Mouse (Mus musculus): Measurements from ENCODE around the gene Zfx. TPM values are rescaled to one million over a fixed set of nuclear protein-coding genes. Genes with fewer than 3 reads are reported as not detected.

The Zfx gene
- 10 to 100 TPM; 25.5 to 27.3 TPM for total RNA-seq (2021)
- long read RNA-seq, experiment 1, full-length matches to known transcripts: 3 of 6 reads
- long read RNA-seq, experiment 1, partial matches to known transcripts: 1 of 6 reads
- long read RNA-seq, experiment 1, other reads (novel, unspliced or antisense): 2 of 6 reads
- long read RNA-seq, experiment 2, full-length matches to known transcripts: 2 of 2 reads
- long read RNA-seq, experiment 2, partial matches to known transcripts: 0 of 2 reads
- long read RNA-seq, experiment 2, other reads (novel, unspliced or antisense): 0 of 2 reads

DNA sequence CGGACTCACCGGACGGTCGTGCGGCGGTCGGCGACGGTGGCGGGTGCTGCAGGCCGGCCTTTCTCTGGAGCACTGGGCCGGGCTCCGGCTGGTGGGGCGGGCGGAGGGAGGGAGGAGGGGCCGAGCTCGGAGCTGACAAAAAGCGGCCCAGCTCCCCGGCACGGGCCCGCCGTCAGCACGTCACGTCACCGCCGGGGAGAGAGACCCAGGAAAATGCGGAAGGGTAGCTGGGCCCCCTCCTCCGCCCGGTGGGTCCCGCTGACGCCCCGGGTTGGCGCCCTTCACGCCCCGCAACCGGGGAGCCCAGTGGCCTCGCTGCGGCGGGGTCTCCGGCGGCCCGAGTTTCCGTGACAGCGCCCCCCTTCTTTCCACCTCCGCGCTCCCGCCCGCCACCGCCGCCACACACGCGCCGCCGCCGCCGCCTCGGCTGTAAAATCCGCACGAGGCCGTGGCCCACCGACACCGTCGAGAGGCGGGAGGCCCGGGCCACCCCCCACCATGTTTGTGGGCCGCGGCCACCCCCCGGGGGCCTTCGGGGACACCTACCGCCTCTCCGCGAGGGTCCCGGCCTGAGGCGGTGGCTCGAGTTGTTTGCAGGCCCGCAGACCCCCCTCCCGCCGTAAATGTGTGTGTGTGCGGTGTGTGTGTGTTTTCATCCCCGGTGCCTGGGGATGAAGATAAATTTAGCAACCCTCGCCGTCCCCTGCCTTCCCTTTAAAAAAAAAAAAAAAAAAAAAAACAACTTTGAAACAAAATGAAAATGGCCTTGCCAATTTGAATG lies at the start of gene Zfx:
Gene Zfx, minus strand, starts transcription at position 644 of the 781 bp plus-strand sequence.
- peak; percentile 60 for DNase-seq

DNA sequence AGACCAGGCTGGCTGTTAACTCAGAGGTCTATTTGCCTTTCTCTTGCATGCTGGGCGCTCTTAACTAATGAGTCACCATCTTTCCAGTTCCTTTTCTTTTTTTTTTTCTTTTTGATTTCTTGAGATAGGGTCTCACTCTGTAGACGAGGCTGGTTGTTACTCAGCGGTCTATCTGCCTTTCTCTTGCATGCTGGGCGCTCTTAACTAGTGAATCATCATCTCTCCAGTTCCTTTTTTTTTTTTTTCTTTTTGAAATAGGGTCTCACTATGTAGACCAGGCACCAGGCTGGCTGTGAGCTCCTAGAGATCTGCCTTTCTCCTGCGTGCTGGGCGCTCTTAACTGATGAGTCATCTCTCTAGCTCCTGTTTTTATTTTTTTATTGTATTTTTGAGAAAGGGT lies 45.8 kb upstream of the Zfx start:
- no peak for DNase-seq

DNA sequence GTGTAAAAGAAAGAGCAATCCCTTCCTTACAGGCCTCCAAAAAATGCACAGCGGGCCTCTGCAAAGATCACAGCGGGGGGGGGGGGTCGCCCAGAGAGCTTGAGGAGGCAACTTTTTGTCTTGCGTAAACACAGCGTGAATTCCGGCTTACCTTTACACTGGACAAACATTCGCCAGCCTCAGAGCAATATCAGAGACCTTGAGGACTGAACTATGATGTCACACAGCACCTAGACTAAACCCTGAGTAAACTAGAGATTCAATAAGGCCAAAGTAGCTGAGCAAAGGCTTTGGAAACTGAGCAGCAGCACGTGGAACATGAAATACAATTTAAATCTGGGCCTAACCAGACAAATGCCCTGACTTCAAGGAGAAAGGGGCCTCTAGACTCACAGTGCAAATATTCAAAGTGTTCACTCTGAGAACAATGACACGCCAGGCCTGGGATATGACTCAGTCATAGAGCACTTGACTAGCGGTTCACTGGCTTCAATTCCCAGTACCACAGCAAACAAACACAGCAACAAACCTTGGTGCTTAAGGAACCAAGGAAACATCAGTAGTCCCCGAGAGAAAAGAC lies 28.8 kb upstream of the Zfx start:
- no peak for DNase-seq

DNA sequence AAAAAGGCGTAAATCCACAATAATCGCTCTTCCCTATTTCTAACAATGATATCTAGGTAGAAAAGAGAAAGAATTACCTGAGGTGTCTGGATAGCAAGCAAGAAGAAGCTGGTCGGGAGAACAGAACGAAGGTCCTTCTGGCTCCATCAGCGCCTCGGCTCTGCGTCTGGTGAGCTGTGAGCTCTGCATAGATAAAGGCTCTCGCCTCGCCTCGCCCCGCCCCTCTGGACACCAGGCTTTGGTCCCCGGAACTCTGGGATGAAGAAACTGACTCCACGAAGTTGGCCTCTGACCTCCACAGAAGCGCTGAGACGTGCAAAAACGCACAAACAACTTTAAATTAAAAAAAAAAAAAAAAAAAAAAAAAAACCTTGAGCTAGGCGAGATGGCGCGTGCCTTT lies 27.0 kb upstream of the Zfx start:
- DNase-seq: no peak

DNA sequence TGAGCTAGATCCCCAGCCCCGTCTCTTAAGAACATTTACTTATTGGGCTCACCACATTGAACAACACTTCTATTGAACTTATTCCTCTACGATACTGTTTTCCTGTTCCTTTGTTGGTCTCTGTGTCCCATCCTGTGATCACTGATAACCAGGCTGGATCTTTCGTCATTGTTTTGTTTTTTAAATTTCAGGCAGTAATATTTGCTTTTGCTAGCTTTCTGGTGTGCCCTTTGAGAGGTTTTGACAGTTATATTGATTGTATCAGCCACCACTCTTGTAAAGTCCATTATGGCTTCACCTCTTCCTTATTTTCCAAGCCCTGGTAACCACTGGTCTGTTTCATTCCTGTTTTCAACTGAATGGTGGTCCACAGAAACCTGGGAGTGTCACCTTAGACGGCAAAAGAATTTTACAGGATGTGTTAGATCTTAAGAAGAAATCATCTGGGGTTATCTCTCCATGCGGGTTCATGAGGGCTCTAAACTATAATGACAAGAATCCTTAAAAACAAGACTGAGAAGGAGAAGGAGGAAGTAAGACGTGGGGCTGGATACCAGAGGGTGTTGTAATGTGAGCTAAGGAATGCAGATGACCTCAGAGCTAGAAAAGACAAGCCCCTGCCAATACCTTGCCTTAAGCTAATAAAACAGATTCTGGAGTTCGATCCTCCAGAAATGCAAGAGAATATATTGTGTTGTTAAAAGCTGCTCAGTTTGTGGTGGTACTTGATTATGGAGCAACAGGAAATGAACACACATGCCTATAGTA lies 18.7 kb upstream of the Zfx start:
- DNase-seq: no peak

DNA sequence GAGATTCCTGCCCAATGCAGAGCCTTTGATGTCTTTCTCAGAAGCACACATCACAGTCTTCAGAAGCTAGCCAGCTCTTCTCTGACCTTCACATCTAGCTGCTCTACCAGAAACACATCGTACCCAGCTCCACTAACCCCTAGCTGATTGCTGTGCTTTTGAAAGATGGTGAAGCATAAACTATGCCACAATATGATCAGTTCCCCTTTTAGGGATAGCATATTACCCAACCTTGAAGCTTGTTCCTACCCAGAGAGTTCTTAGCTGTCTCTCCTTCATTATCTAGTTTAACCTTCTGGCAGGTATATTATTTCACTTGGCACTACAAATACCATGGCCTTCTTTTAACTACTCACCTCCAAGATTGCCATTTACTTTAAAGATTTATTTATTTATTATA lies 16.6 kb upstream of the Zfx start:
- DNase-seq: no peak

DNA sequence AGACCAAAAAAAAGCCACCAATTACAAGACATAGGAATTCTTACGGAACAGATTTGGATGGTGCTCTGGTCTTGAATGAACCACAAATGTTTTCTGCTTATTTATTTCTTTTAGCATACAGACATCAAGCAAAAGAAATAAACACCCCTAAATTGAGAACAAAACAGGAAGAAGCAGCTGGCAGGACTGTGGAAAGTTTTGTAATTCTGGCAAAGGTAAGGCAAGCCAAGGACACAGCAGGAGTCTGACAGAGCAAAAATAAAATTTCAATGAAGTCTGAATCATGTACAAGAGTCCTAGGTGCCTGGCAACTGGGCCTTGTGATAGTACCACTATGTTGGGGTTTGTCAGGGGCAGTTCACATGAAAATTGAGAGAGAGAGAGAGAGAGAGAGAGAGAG lies 14.8 kb upstream of the Zfx start:
- DNase-seq: no peak

DNA sequence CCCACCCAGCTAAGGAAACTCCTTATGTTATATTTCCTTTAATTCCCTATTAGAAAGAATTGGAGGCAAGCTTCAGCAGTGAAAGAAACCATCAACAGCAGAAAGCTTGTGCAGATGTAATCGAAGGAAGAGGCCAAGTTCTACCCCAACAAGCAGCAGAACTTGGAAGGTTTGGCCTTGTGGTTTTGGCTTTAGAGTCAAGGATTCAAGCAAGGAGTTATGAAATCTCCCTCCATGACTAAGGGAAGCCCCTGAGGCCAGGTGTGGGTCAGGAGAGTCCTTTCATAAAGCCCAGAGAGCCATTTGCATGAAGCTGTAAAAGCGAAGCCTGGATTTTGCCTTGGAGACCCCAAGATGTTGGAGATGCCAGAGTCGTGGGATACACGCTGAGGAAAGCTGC lies 11.6 kb upstream of the Zfx start:
- DNase-seq: no peak

DNA sequence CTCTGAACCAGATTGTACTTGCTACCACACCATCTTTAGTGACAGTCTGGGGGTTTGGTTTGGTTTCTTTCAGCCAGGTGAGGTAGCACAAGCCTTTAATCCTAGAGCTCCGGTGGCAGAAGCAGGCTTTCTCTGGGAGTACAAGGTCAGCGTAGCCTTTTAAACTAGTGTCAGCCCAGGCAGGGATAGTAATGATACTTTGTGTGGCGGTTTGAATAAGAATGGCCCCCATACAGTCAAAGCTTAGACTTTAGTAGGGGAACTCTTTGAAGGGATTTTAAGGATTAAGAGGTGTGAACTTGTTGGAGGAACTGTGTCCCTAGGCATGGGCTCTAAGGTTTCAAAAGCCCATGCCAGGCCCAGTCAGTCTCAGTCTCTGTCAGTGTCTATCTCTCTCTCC lies 10.0 kb upstream of the Zfx start:
- DNase-seq: no peak

DNA sequence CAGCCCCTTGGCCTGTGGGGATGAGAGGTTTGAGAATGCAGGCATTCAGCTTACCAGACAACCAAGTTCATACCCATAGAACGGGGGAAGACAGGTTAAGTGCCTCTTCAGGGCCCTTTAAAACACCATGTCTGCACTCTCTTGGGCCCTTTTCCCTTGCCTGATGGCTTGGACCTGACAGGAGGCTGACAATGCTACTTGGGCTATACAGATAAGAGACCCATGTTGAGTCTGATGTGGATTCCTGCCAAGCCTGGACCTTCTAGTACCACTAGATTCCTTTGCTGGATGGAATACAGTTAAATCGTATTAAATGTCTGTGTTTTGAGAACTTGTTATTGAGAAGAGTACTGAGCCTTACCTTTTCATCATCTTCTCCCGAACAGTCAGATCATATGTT lies 8.7 kb upstream of the Zfx start:
- DNase-seq: no peak

DNA sequence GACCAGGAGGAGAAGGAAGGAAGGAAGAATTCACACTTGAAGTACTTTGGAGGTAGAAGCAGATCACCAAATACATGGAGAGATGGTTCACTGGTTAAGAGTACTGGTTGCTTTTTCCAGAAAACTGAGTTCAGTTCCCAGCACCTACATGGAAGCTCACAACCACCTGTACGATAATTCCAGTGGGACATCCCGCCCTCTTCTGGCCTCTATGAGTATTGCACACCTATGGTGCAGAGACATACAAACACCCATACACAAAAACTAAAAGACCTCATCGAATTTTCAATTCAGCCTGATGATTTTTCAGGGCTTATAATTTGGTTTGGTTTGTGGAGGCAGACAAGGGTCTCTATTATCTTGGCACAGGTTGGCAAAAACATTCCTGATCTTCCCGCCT lies 6.2 kb upstream of the Zfx start:
- DNase-seq: no peak

DNA sequence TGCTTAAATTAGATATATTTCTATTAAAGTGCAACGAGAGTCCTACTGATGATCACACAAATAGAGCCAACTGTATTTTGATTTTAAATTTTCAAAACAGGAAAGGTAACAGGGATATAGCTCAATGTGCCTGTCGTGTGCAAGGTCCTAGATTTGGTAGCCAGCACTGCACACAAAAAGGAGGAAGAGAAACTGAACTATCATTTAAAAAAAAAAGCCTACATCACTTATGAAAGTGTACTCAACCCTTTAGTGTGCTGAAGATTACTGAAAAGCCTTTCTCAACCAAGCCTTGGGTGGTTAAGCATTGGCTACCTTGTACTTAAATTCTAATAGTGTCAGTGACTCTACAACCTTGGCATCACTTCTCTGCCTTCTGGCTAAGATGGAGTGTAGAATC lies 2.4 kb upstream of the Zfx start:
- DNase-seq: no peak

DNA sequence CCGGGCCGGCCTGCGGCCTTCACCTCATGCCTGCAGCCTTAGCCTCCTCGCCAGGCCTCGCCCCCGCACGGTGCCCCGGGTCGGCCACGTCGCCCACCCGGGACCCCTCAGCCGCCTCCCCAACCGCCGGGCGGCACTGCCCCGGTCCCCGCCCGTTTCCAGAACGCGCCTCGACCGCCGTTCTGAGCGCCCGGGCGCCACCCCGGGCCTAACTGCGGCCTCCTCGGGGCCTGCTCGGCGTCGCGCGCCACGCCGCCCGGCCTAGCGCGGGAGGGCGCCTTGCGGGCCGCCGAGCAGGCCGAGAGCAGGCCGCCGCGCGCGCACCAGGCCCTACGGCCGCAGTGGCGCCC lies 818 bp downstream of the Zfx start:
- no peak for DNase-seq

DNA sequence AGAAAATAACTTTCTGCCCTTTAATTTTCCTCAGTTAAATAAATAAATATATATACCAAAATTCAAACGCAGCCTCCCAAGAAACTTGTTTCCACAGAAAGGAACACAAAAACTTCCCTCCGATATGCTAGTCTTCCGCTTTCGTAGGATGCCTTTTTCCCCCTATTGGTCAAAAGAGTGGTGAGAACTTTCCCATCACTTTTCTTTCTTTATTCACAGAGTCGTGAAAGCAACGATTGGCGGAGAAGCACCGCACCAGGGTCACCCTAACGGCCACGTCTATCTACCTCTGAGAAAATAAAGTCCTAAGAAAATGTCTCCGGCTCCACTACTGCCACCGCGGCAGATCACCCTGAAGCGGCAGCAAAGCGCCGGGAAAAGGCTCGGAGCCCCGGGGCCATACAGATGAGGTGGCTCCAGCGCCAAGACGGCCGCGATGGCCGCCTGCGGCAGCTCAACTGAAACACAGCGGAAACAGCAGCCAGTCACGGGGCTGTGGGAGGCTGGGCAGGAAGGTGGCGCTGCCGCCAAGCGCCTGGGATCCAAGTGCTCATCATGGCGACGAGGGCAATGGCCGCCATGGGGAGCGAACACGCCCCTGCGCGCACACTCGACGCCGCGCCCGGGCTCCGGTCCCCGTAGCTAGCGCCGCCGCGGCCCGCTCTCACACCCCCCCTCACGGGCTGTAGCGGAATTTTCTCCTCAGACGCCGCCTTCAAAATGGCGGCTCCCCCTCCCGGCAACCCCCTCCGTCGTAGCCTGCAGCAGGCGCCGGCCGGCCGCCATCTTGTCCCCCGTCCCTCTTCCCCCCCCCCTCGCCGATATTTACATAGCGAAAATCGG lies 1.4 kb downstream of the Zfx start:
- DNase-seq: peak; percentile 76

DNA sequence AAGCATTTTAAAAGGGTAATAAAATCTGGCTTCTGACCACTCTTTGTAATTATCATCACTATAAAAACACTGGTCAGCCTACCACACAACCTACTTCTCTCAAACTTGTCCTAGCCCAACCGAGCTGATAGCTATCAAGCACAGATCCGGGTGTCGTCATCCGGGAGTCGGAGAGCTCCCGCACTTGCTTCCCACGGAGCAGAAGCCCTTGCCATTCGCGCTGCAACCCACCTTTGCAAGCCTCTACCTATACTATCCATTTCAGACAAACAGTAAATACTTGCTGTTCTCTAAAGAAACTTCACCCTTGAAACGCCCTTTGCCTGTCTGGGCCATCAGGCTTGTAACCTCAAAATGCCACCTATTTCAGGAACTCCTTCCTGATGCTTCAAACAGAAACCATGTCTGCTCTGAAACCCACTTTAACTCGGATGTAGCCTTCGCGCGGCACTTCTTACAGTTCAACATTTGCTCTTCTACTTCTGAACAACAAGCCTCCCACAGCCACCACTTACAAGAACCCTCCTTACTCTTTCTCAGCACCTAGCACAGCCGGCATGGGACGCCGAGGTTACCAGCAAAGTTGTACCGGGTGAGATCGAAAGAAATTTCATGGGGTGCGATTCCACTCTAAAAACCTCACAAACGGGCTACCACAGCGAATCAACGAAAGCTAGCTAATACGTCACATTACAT lies 2.2 kb downstream of the Zfx start:
- peak; percentile 5 for DNase-seq

DNA sequence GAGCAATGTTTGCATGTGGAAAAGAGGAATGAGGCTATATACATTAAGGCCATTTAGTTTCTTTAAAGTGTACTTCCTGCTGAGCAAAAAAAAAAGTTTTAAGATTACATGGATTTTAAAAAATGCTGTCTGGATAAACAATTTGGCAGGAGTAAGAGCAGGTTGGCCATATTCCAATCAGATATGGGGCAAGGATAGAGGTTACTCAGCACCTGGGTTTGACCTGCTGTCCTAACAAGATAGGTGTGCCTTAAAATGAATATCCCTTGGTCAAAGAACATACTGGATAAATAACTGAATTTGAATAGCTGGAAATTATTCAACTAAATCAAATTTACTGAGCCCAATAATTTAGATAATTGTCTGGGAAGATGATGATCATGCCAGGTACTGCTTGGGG lies 5.2 kb downstream of the Zfx start:
- no peak for DNase-seq

DNA sequence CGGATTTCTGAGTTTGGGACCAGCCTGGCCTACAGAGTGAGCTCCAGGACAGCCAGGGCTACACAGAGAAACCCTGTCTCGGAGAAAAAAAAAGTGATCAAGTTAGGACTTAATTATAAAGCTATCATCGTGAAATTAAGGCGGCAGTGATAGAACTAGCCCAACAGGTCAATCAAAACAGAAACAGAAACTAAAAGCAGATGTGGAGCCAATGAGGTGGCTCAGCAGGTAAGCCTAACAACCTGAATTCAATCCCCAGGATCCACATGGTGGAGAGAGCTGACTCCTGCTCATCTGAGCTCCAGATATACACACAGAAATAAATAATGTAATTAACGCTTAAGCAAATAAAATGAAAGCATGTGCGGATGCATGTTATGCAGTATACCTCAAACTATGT lies 7.6 kb downstream of the Zfx start:
- DNase-seq: no peak

DNA sequence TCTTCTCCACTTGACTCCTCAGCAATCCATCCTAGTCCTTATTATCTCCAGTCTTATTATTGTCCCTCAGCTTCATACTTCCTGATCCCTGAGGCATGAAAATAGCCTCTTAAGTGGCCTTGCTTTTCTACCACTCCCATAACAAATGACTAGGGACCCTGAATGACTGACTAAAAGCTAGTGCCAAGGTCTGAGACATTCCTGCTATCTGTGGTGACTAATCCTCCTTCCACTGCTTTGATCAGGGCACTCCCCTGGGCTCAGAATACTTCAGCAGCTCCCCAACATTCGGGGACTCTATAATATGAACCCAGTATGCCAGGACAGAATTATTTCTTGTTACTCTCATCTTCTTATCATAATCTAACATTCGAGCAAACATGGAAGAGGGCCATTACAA lies 17.5 kb downstream of the Zfx start:
- DNase-seq: no peak

DNA sequence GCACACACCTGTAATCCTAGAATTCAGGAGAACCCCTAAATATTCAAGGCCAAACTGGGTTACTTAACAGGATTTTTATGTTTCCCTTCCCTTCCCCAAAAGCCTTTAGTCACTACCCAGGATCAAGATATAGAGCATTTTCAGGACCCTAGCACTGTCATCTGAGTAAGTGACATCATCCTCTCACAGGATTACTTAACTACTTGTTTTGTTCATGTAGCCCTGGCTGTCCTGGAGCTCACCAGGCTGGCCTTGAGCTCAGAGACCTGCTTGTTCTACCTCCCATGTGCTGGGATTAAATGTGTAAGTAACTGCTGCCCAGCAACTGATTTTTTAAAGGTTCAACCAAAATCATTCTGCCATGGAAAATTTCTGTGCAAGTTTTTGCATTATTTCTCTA lies 20.6 kb downstream of the Zfx start:
- no peak for DNase-seq

DNA sequence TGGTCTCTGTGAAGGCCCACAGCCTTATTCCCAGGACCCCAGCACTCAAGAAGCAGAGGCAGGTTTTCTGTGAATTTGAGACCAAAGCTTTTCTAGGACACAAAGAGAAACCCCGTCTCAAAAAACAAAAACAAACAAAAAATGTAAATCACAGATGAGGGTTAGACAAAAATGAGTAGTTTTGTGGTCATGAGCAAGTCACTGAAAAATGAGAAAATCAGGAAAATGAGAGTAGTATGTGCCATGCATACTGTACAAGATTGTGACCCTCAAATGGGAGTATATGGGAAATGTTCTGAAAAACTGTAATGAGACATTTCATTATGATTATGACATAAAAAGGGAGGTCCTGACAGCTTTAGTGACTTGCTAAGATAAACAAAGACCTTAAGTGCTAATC lies 22.9 kb downstream of the Zfx start:
- DNase-seq: peak; percentile 59

DNA sequence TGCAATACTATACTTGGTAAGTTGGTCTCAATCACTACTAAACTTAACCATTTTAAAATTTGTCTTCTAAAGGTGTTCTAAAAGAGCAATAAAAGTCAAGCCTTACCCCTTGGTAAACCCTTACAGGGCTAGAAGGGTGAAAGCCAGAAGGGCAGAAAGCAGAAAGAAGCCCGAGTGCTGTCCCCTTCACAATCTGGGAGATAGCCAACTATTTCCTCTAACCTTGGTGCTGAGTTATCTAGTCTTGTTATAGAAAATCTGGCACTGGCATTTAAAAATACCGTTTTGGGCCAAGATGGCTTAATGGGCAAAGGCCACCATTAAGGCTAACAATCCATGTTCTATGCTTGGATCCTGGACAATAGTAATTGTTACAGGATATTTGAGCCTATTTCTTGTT lies 32.5 kb downstream of the Zfx start:
- DNase-seq: no peak

DNA sequence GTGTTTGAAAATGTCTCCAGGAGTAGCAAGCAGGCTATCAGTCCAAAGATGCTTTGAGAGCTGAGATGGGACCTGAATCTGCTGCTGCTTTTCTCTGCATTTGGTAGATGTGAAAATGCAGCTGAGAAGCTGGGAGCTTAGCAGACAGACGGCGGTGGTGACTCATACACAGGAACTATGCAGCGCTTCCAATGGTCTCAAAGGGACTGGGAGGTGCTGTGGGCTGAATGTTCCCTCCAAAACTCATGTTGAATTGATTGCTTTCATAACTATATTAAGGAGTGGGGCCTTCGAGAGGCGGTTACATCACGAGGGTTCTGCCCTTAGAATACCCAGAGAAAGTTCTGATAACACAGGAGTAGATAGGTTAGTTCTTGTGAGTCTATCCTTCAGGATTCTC lies 62.3 kb downstream of the Zfx start:
- DNase-seq: no peak
